Mouse (Mus musculus): ENCODE results near the gene Fxyd6.

The Fxyd6 gene

DNA sequence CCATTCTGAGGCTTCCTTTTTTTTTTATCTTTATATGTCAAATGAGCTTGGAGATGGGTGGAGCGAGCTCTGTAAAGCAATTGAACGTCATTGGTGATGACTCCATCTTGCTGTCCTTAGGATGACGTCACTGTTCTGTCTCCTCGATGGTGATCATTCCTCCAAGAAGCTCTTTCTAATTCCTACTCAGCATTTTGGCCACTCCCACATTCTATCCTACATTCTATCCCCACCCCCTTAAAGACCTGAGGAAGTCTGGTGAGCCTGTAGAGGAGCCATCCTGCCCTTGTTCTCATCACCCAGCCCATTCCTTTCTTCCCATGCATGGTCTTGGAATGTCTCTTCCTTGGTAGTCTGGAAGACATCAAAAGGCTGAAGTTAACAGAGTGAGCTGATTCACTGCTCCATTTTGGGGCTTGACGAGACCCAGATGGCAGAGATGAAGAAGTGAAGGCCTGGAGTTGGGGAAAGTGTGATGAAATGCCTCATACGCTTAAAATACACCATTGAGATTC is 5.1 kb downstream of the Fxyd6 start:
- DNase-seq (ENCODE audit: extremely low spot score, low spot score) = no peak

DNA sequence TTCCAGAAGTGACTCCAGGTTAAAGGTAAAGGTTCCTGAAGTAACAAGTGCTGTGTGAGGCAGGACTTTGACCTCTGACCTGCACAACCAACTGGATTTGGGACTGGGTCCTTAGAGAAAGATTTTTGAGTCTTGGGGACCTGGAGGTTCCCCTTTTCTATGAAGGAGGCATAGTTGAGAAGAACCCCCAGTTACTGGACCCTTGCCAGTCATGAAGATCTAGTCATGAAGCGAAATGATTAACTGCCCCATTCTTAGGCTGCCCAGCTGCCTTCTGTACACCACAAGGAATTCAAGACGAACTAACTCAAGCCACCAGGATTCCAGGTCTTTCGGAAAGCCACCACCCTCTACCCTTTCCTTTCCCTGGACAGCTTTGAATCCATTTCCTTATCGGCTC is 6.4 kb downstream of the Fxyd6 start:
- DNase-seq (ENCODE audit: extremely low spot score, low spot score) = no peak

- no peak for DNase-seq (ENCODE audit: extremely low spot score, low spot score)
Observed at GRCm38 (mm10) chr9:45376883-45377282, 6.9 kb downstream of the Fxyd6 start.

DNA sequence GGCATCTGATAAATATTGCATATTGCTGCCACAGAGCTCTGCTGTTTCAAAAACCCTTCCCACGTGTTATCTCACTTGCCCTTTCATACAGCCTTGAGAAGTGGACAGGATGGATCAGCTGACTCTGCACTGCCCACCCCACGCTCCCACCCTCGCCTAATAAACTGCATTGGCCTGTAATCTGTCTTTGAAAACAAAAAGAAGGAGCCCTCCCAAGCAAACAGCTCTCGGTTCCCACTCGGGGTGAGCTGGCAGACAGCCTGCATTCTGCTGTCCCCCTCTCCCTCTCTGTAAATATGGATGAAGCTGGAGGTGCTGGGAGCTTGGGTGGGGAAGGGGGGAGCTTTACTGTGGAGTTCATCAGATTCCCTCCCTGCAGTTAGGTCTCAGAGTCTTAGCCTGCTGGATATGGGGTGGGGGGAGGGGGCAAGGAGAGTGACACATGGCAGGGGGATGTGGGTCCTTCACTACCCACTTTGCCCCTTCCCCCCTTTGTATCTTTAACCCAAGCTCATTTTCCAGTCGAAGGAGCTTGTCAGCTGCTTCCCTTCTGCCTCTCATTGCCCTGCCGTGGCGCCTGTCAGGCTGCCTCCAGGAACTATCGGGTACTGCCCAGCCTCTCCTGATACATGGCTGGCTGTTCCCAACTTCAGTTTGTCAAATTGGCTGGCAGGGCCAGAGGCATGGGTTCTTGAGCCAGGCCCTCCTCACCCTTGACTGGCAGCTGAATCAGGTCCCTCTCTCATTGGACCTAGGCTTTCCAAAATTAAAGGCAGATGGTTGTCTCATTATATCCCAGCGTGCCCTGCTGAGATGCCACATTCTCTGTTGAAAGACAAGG is 10.6 kb downstream of the Fxyd6 start:
- no peak for DNase-seq (ENCODE audit: extremely low spot score, low spot score)

- DNase-seq (ENCODE audit: extremely low spot score, low spot score) = no peak
Observed at GRCm38 (mm10) chr9:45382336-45382735, 12.4 kb downstream of the Fxyd6 start.

GRCm38 (mm10) chr9:45382834-45383233 is 12.8 kb downstream of the Fxyd6 start:
- no peak for DNase-seq (ENCODE audit: extremely low spot score, low spot score)

- DNase-seq (ENCODE audit: extremely low spot score, low spot score) = no peak
Observed at GRCm38 (mm10) chr9:45383883-45384282, 13.9 kb downstream of the Fxyd6 start.

DNA sequence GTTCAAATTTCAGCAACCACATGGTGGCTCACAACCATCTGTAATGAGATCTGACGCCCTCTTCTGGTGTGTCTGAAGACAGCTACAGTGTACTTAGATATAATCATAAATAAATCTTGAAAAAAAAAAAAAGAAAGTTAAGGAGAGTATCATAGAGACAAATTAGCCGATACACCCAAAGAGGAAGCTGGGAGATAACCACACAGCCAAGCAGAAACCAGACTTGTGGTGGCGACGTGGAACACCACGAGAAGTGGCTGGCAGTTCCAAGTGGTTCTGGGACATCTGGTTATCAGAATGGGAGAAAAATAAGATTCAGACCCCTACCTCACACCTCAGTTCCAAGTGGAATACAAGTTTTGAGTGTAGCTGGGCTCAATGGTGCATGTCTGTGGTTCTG is 16.7 kb downstream of the Fxyd6 start:
- DNase-seq (ENCODE audit: extremely low spot score, low spot score) = no peak

GRCm38 (mm10) chr9:45388385-45388994 is 18.5 kb downstream of the Fxyd6 start:
- DNase-seq (ENCODE audit: extremely low spot score, low spot score) = peak; percentile 89

DNA sequence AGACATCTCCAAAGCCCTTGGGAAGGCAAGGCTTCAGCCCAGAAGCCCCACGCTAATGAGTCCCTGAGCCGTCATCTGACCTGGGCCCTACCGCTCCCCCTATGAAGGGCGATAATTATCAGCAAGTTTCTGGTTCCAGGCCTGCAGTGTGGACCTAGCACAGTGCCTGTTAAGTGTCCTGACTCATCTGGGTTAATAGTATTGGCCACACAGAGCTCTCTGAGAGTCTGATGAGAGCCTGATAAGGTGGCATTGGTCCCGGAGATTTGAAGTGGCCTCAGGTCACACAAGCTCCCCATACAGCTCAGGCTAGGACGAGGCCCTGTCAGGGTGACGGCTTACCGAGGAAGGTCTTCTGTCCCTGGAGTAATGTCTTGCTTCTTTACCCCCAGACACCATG is 19.6 kb downstream of the Fxyd6 start:
- no peak for DNase-seq (ENCODE audit: extremely low spot score, low spot score)

GRCm38 (mm10) chr9:45391299-45391698 is 21.3 kb downstream of the Fxyd6 start:
- DNase-seq (ENCODE audit: extremely low spot score, low spot score) = no peak

DNA sequence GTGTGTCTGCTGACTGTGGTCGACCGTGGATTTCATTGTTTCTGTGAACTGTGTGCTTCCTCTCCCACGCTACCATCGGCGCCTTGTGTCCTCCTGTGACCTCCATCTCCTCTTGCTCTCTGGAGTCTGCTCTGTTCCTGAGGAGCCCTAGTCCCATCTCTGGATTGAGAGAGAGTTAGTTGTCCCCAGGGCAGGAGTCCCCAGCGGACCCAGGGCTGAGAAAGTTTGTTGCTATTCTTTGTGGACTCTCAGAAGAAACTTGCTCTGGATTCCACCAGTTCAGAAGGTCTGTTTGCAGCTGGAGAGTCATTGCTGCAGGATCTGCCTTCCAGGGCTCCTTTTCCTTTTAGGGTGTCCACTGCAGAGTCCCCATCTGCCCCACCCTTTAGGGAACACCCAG is 25.2 kb downstream of the Fxyd6 start:
- no peak for DNase-seq (ENCODE audit: extremely low spot score, low spot score)

- DNase-seq (ENCODE audit: extremely low spot score, low spot score) = no peak
Observed at GRCm38 (mm10) chr9:45395796-45396195, 25.8 kb downstream of the Fxyd6 start.

DNA sequence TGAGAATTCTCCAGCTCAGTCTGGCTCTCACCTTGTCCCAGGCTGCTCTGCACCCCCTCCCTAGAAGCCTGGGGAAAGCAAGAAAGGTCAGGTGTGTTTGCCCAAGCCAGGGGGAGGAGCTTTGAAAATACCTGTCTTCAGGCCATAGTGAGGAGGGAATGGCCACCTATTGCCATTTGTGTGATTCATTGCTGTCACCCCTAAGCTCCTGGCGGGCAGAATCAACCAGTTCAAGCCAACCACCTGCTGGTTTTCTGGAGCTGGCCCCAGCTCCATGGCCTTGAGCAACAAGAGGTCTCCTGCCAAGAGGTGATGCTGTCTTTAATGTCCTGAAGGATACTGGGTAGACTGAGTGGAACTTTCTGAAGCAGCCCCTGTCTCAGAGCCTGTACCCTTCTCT is 28.4 kb downstream of the Fxyd6 start:
- no peak for DNase-seq (ENCODE audit: extremely low spot score, low spot score)

GRCm38 (mm10) chr9:45399434-45399833 is 29.4 kb downstream of the Fxyd6 start, which contains the start of gene Fxyd2:
Fxyd2 (plus strand) TSS chr9:45399669.
- no peak for DNase-seq (ENCODE audit: extremely low spot score, low spot score)

DNA sequence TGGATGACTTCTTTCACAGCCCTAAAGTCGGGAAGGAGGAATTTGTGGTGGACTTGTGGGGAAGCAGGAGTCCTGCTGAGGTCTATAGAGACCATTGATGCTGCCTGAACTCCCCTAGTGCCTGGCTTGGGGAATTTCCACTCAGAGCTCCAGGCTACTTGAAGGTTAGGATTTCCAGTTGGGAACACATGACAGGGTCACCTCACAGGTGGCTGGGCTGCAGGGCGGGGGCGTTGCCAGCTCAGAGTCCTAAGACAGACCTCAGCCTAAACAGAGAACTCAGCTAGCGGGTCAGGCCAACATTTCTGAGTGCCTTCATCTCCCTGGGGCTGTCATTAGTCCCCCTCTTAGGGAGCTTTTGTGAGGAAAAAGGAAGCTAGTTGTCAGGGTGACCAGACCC is 31.9 kb downstream of the Fxyd6 start:
- no peak for DNase-seq (ENCODE audit: extremely low spot score, low spot score)

DNA sequence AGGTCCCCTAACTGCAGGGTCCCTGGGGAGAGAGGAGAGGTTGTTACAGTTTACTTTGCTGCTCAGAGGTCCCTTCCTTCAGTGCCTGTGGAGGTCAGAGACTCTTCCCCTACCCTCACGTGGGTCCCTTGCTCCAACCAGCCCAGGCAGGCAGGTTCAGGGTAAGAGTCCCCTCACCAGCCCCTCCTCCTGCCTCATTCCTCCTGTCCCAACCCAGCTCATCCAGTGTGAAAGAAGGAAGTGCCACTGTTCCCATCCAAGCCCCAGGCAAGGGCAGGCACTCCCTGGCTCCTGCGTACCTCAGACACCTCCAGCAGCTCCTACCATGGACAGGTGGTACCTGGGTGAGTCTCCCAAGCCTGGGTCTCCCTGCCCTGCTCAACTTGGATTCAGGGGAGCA is 33.0 kb downstream of the Fxyd6 start:
- DNase-seq (ENCODE audit: extremely low spot score, low spot score) = no peak

DNA sequence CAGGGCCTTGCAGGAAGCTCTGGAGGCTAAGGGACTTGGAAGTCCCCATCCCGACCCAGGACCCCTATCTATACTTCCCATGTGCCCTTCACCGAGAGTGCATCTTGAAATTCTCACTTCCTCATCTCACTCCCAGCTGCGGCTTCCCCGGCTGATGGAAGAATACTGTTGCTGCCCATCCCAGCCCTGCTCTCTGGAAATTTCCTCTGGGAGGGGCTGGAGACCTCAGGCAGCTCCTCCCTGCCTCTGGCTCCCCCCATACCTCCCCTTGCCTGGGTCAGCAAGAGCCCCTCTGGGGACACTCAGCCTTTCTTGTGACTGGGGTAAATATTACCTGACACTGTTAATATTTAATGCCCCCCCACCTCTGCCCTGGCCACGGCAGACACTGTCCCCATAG is 35.7 kb downstream of the Fxyd6 start:
- DNase-seq (ENCODE audit: extremely low spot score, low spot score) = no peak

DNA sequence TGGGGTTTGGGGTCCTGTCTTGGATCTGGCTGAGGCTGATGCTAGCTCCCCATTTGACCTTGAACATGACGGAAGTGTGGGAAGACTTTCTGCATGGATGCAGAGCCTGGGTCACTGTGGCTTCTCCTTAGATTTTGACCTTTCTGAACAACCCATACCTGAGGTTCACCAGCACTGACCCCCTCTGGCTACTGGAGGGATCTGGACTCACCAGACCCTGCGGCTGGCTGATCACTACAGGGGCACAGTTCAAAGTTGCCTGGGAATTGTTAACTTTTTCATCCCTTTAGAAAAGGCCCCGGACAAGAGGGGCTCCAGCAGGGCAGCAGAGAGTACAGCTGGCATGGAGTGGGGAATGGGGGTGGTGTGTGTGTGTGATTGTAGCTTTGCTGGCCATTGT is 36.8 kb downstream of the Fxyd6 start:
- DNase-seq (ENCODE audit: extremely low spot score, low spot score) = no peak

DNA sequence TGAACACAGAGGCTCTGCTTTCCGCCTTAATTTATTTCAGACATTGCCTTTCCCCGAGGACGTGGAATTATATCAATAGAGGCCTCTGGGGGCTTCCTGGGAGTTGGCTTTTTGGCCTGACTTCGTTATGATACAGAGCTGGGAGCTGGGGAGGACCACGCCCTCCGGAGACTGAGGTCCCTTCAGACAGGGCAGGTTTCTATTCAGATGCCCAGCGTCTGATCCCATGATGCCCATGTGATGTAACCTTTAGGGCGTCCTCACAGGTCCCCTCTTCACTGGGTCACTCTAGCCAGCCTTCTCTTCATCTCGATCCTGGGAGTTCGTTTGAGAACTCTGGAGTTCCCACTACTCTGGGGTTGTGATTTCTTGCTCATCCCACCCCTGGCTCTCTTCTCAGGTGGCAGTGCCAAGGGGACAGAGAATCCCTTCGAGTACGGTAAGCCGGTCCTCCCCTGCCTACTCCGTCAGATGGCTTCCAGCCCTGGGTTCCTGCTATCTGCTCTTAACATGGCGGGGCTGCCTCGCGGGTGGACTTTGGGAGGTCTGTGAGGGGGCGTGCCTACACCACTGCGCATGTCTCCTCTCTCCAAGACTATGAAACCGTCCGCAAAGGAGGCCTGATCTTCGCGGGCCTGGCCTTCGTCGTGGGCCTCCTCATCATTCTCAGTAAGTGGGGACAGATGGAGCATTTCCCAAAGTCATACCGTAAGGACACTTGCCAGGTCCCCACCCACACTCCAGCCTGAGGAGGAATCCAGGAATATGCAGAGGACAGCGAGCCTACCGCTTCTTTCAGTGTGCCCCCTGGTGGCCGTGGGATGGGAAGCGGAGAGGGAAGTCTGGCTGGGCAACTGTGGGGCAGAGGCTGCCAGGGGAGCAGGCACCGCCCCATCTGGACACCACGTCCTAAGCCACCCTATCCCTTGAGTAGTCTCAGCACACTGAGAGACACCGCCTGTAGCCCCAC is 38.0 kb downstream of the Fxyd6 start:
- peak; percentile 80 for DNase-seq (ENCODE audit: extremely low spot score, low spot score)

DNA sequence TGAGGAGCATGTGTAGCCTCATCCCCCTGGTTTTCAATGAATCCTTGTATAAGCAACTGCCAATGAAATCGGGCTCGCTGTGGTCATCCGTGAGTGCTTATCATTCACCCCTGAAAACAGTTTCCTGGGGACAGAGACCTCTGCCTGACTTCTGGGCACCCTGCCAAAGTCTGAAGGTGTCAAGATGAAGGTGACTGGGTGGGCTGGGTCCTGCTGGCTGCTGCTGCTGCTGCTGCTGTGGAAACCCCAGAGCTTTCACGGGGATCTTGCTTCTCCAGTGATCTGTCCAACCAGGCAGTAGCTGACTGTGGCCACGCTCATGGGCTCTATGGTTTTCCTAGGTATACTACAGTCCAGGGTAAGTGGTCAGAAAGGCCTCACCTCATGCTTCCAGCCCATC is 40.2 kb downstream of the Fxyd6 start:
- DNase-seq (ENCODE audit: extremely low spot score, low spot score) = no peak

GRCm38 (mm10) chr9:45410614-45411013 is 40.6 kb downstream of the Fxyd6 start:
- DNase-seq (ENCODE audit: extremely low spot score, low spot score) = no peak
